Mouse (Mus musculus) forebrain, embryonic 12.5 days (tissue): ENCODE data around the gene Akap2. TPM values are rescaled to one million over a fixed set of nuclear protein-coding genes. Genes with fewer than 3 reads are reported as not detected.
A peak's percentile ranks its signal among the peaks of the same experiment; 100 is the strongest.

Experiments used
- ATAC-seq: fragments of 200-750 bp; cut with Nextera tagmentation; 2 replicates; pipeline ENCODE4 v1.8.0; 2017; ENCODE audit warnings: moderate TSS enrichment; ENCODE audit not compliant: low FRiP score
- H3K27ac ChIP-seq: fragments of 300-500 bp; sonication (generic); 2 replicates; pipeline ENCODE4 v1.5.1; 2016; ENCODE audit warnings: mild to moderate bottlenecking
- H3K27me3 ChIP-seq: fragments of 300-500 bp; sonication (generic); 2 replicates; pipeline ENCODE4 v1.6.1; 2016; ENCODE audit warnings: mild to moderate bottlenecking
- H3K36me3 ChIP-seq: fragments of 300-500 bp; sonication (generic); replicated peaks from 2 replicates; pipeline ENCODE4 v1.6.1; 2016; ENCODE audit warnings: mild to moderate bottlenecking
- H3K4me1 ChIP-seq: fragments of 300-500 bp; sonication (generic); 2 replicates; pipeline ENCODE4 v1.6.1; 2016
- H3K4me2 ChIP-seq: fragments of 300-500 bp; sonication (generic); 2 replicates; pipeline ENCODE4 v1.6.1; 2016; ENCODE audit warnings: mild to moderate bottlenecking, moderate library complexity
- H3K4me3 ChIP-seq: fragments of 300-500 bp; sonication (generic); replicated peaks from 2 replicates; pipeline ENCODE4 v1.5.1; 2016; ENCODE audit warnings: mild to moderate bottlenecking
- H3K9ac ChIP-seq: fragments of 300-500 bp; sonication (generic); 2 replicates; pipeline ENCODE4 v1.6.1; 2016; ENCODE audit warnings: mild to moderate bottlenecking
- H3K9me3 ChIP-seq: fragments of 300-500 bp; sonication (generic); 2 replicates; pipeline ENCODE4 v1.6.1; 2016
- WGBS: fragments of 180-500 bp; shearing (Covaris S2); methylation state at CpG from one replicate; pipeline ENCODE4 v1.1.7; 2016; 5-methylcytosine and 5-hydroxymethylcytosine counted together
- polyA plus RNA-seq: library from polyadenylated mRNA; unstranded; fragments of >200 nt; fragmentation: Nextera tagmentation; extraction: Ambion mirVana; gene quantifications from 2 replicates; pipeline ENCODE4 v1.2.1, GENCODE M21; 2016

Gene Akap2
- polyA plus RNA-seq, 1 experiment from 2014 or later: 12.5 TPM

DNA sequence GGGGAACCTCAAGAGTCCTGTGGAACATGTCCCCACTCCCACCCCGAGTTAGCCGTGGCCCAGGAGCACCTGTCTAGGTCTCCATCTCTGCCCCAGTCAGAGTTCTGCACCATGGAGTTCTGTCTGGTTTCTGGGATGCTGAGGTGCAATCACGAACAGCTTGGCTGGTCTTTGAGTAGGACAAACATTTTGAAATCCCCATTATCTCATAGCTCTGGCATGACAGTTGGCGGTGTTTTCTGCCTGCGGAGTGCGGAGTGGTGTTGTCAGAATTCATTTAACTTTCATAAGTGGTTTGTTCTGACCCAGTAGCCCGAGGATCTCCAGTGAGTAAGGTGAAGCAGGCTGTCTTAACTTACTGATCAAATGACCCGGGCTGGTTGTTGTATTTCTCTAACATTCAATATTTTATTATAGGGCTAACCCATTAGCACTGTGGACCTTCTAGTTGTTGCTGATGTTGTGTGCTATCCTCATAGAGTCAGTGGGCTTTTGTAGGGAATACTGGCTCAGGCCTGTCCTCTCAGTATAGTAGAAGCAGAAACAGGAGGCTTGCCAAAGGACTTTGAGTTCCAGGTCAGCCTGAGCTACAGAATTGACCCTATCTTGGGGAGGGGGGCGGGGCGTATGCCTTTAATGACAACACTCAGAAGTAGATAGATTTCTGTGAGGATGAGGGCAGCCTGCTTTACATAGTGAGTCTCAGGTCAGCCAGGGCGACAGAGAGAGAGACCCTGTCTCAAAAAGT lies 66.6 kb downstream of the Akap2 start:
- Histone ChIP-seq H3K4me2 (no peak overlapping the region), H3K4me3 (no peak overlapping the region), H3K9ac (no peak overlapping the region), H3K4me1 (peaks cover 29% of the 10 kb centered on the region), H3K36me3 (no peaks in the 10 kb centered on the region), H3K27ac (no peak overlapping the region), H3K27me3 (peaks cover 39% of the 10 kb centered on the region), H3K9me3 (no peaks in the 10 kb centered on the region)
- WGBS: 80% methylated on average over 11 of the region's 11 CpGs
- no peak for ATAC-seq

DNA sequence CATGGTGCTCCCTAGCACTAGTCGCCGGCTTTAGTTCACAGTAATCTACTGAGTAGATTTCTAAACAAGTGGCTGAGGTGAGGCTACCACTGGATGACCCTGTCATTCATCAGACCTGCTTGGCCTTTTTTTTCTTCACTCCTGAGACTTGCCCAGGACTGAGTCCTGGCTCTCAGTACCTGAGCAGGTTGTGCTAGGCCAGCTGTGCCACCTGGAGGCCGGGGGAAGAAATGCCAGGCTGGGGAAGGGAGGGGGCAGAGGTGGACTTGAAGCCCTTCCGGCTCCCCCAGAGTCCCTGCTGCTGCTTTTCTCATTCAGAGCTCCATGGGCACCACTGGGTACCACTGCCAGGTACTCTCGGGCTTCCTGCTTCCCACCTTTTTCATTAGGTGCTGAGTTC lies 71.3 kb downstream of the Akap2 start:
- Histone ChIP-seq H3K4me3 (no peak overlapping the region), H3K36me3 (no peaks in the 10 kb centered on the region), H3K9me3 (no peaks in the 10 kb centered on the region), H3K4me1 (peaks cover 7% of the 10 kb centered on the region; the same call in 1 of the 2 replicates), H3K4me2 (no peak overlapping the region), H3K9ac (no peak overlapping the region), H3K27me3 (peaks cover 7% of the 10 kb centered on the region), H3K27ac (no peak overlapping the region)
- 53% methylated on average over 5 of the region's 5 CpGs for WGBS
- no peak for ATAC-seq

DNA sequence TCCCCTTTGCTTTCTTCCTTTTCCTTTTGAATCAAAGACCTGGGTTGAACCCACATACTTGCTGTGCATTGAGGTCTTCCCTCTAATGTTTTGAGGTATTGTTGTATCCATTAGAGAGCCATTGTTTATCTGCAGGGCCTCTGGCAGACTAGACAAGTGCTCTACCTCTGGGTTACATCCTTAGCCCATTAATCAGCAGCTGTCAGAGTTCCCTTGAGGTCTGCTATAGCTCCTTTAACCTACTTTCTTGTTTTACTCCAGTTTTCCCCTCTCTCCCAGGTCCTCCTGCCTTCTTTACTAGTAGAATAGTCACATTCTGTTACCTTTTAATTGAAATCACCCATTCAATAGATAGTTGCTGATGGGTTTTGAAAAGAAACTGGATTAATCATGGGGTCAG lies 71.7 kb downstream of the Akap2 start:
- H3K4me1 ChIP-seq: peaks cover 7% of the 10 kb centered on the region; the same call in 1 of the 2 replicates
- no peak overlapping the region for H3K4me2 ChIP-seq
- peaks cover 3% of the 10 kb centered on the region for H3K27me3 ChIP-seq
- H3K9ac ChIP-seq: no peak overlapping the region
- no peak for ATAC-seq
- H3K9me3 ChIP-seq: no peaks in the 10 kb centered on the region
- H3K27ac ChIP-seq: no peak overlapping the region
- no peaks in the 10 kb centered on the region for H3K36me3 ChIP-seq
- H3K4me3 ChIP-seq: no peak overlapping the region

DNA sequence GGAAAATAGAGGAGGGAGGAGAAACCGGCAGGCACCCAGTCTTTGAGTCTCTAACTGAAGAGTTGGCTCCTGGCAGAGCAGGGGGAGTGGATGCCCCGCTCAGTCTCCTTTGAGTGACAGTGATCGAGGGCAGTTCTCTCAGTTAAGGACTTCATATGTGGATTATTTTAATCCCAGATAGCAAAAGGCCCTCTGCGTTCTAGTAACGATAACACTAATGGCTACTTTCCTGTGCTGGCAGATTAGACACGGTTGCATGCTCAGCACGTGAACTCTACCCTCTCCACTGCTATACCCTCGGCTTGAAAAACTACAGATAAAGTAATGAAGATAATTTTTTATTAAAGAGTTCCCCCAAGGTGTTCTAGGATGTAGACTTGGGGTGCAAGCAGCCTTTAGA lies 76.5 kb downstream of the Akap2 start:
- WGBS: 68% methylated on average over 8 of the region's 8 CpGs
- no peak overlapping the region for H3K4me3 ChIP-seq
- ATAC-seq: no peak
- H3K36me3 ChIP-seq: no peaks in the 10 kb centered on the region
- H3K27me3 ChIP-seq: no peaks in the 10 kb centered on the region
- H3K4me1 ChIP-seq: peaks cover 18% of the 10 kb centered on the region
- no peaks in the 10 kb centered on the region for H3K9me3 ChIP-seq
- H3K4me2 ChIP-seq: no peak overlapping the region
- H3K27ac ChIP-seq: no peak overlapping the region
- no peak overlapping the region for H3K9ac ChIP-seq

DNA sequence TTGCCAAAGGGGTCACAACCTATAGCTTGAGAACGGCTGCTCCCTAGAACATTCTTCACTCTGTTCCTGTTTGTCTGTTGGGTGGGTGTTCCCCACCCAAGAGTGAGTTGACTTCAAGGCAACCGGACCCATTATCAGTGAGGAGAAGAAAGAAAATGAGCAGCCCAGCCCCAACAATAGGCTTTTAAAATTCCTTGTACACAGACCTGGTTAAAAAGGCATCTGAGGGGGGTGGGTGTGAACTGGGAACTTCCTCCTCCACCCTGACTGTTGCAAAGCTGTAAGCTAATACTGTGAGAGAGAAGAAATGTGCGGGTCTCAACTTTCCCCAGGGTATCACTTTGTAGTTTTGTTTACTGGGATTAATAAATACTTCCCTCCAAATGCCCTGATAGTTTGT lies 77.1 kb downstream of the Akap2 start:
- WGBS: 31% methylated on average over 3 of the region's 3 CpGs
- Histone ChIP-seq H3K4me2 (no peak overlapping the region), H3K4me3 (no peak overlapping the region), H3K27ac (no peak overlapping the region), H3K36me3 (no peaks in the 10 kb centered on the region), H3K9me3 (no peaks in the 10 kb centered on the region), H3K4me1 (peaks cover 12% of the 10 kb centered on the region), H3K27me3 (no peaks in the 10 kb centered on the region), H3K9ac (no peak overlapping the region)
- ATAC-seq: no peak

GRCm38 (mm10) chr4:57797548-57798285 lies 80.3 kb downstream of the Akap2 start:
- peaks cover 11% of the 10 kb centered on the region for H3K4me1 ChIP-seq
- H3K9me3 ChIP-seq: no peaks in the 10 kb centered on the region
- H3K36me3 ChIP-seq: no peaks in the 10 kb centered on the region
- WGBS: 83% methylated on average over 9 of the region's 9 CpGs
- ATAC-seq: no peak
- no peak overlapping the region for H3K4me3 ChIP-seq
- no peak overlapping the region for H3K4me2 ChIP-seq
- no peak overlapping the region for H3K27ac ChIP-seq
- H3K9ac ChIP-seq: no peak overlapping the region
- H3K27me3 ChIP-seq: no peaks in the 10 kb centered on the region

- 0 out of 2 replicates have a peak, but pooled peaks have one; percentile 36 for ATAC-seq
- no peak overlapping the region for H3K27ac ChIP-seq
- WGBS: 16% methylated on average over 10 of the region's 10 CpGs
These were observed 81.0 kb downstream of the Akap2 start for GRCm38 (mm10) chr4:57798286-57799018.

DNA sequence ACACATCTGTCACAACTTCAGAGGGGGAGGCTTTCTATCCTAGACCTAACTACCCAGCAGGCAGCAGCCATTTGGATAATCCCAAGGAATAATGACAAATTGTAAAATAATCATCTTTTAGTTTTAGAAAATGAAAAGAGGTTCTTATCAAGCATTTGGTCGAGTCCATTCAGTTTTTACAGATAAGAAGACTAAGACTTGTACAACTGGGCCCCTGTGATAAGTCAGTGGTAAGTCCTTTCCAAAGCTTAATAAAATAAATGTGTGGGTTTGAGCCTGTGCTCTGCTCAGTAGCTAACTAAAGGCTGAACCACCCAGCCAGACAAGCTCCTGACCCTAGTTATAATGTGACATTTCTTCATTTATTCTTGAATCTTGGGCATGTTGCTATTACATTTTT lies 81.8 kb downstream of the Akap2 start:
- 76% methylated on average over 1 of the region's 1 CpGs for WGBS
- Histone ChIP-seq H3K27ac (no peak overlapping the region), H3K4me1 (peaks cover 11% of the 10 kb centered on the region), H3K4me2 (no peak overlapping the region), H3K36me3 (no peaks in the 10 kb centered on the region), H3K9ac (no peak overlapping the region), H3K9me3 (no peaks in the 10 kb centered on the region), H3K4me3 (no peak overlapping the region), H3K27me3 (no peaks in the 10 kb centered on the region)
- ATAC-seq: no peak

More at GRCm38 (mm10) chr4:57798286-57799018, 81.0 kb downstream of the Akap2 start:
- Histone ChIP-seq H3K9me3 (no peaks in the 10 kb centered on the region), H3K9ac (no peak overlapping the region), H3K4me3 (no peak overlapping the region), H3K27me3 (no peaks in the 10 kb centered on the region), H3K4me1 (peaks cover 11% of the 10 kb centered on the region), H3K36me3 (no peaks in the 10 kb centered on the region), H3K4me2 (no peak overlapping the region)

- no peak overlapping the region for H3K4me2 ChIP-seq
- H3K27ac ChIP-seq: no peak overlapping the region
- no peak for ATAC-seq
- H3K4me1 ChIP-seq: peaks cover 8% of the 10 kb centered on the region
- WGBS: 91% methylated on average over 7 of the region's 7 CpGs
- no peaks in the 10 kb centered on the region for H3K27me3 ChIP-seq
- H3K9ac ChIP-seq: no peak overlapping the region
- H3K36me3 ChIP-seq: no peaks in the 10 kb centered on the region
- H3K9me3 ChIP-seq: no peaks in the 10 kb centered on the region
- H3K4me3 ChIP-seq: no peak overlapping the region
These were observed 83.8 kb downstream of the Akap2 start for GRCm38 (mm10) chr4:57801239-57801638.

DNA sequence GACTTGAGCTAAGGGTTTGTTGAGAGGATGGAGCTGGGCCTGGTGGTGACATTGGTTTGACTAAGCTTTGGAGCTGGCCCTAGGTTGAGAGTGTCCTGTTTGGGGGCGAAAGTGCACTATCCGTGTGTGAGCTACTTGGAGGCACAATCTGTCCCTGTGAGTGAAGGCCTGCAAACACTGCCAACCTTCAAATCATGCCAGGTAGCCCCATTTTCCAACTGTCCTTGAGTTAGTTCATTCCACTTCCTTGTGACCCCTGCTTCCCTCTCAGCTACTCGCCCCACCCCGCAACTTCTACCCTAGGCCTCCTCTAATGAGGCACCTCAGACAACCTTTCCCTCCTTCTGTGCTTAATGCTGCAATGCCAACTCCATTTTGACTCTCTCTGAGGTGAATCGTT lies 84.5 kb downstream of the Akap2 start:
- no peak for ATAC-seq
- H3K4me2 ChIP-seq: no peak overlapping the region
- 98% methylated on average over 5 of the region's 5 CpGs for WGBS
- H3K4me3 ChIP-seq: no peak overlapping the region
- no peak overlapping the region for H3K9ac ChIP-seq
- no peaks in the 10 kb centered on the region for H3K36me3 ChIP-seq
- no peak overlapping the region for H3K27ac ChIP-seq
- H3K27me3 ChIP-seq: no peaks in the 10 kb centered on the region
- H3K4me1 ChIP-seq: peaks cover 8% of the 10 kb centered on the region
- no peaks in the 10 kb centered on the region for H3K9me3 ChIP-seq

GRCm38 (mm10) chr4:57802411-57802810 lies 85.0 kb downstream of the Akap2 start:
- Histone ChIP-seq H3K9me3 (no peaks in the 10 kb centered on the region), H3K9ac (no peak overlapping the region), H3K4me2 (no peak overlapping the region), H3K4me1 (peaks cover 8% of the 10 kb centered on the region), H3K36me3 (no peaks in the 10 kb centered on the region), H3K4me3 (no peak overlapping the region), H3K27ac (no peak overlapping the region), H3K27me3 (no peaks in the 10 kb centered on the region)
- no peak for ATAC-seq
- 87% methylated on average over 3 of the region's 3 CpGs for WGBS

DNA sequence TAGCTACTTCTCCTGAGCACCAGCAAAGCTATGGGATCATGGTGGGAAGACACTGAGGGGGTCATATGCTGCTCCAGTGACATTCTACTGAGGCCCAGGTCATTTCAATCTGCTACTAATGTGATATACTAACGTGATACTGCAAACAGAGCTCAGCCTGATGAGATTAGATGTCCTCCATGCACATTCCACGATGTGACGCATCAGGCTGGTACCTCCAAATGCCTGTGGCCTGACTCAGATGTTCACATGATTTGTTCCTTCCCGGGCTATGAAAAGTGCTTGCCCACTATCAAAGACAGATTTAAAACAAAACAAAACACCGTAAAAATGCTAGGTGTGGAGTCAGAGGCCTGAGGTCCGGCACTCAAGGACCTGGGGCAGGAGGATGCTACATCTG lies 87.4 kb downstream of the Akap2 start:
- Histone ChIP-seq H3K36me3 (no peaks in the 10 kb centered on the region), H3K9ac (no peak overlapping the region), H3K4me3 (no peak overlapping the region), H3K9me3 (no peaks in the 10 kb centered on the region), H3K27ac (no peak overlapping the region), H3K4me1 (no peaks in the 10 kb centered on the region), H3K4me2 (no peak overlapping the region), H3K27me3 (no peaks in the 10 kb centered on the region)
- 88% methylated on average over 6 of the region's 6 CpGs for WGBS
- ATAC-seq: no peak
